Mouse (Mus musculus): ENCODE measurements around the gene Twf1. TPM values are rescaled to one million over a fixed set of nuclear protein-coding genes. Genes with fewer than 3 reads are reported as not detected.

The Twf1 gene
- 10 to 100 TPM in 1 of 2 experiments, 1 to 10 TPM in 1; 9.6 to 10.5 TPM for total RNA-seq (2021)
- long read RNA-seq, experiment 1, transcript Twf1-201 (9 exons, 3,025 nt): major isoform, 5 of 7 reads
- long read RNA-seq, experiment 1, partial matches to known transcripts: 1 of 7 reads
- long read RNA-seq, experiment 1, other reads (novel, unspliced or antisense): 1 of 7 reads
- long read RNA-seq, experiment 2, transcript Twf1-201 (9 exons, 3,025 nt): major isoform, 8 of 11 reads
- long read RNA-seq, experiment 2, partial matches to known transcripts: 1 of 11 reads
- long read RNA-seq, experiment 2, other reads (novel, unspliced or antisense): 2 of 11 reads

- peak; percentile 98 for DNase-seq
These were observed at the start of gene Twf1 for GRCm38 (mm10) chr15:94589219-94590075. Twf1 (minus strand) TSS chr15:94589889.

- DNase-seq: no peak
These were observed 49.4 kb upstream of the Twf1 start for GRCm38 (mm10) chr15:94639126-94639525.

GRCm38 (mm10) chr15:94638207-94638606 is 48.5 kb upstream of the Twf1 start:
- peak; percentile 23 for DNase-seq

GRCm38 (mm10) chr15:94634524-94634923 is 44.8 kb upstream of the Twf1 start:
- no peak for DNase-seq

GRCm38 (mm10) chr15:94630553-94630952 is 40.9 kb upstream of the Twf1 start:
- DNase-seq: no peak

- DNase-seq: peak; percentile 73
These were observed 39.3 kb upstream of the Twf1 start, which contains the start of gene Tmem117 for GRCm38 (mm10) chr15:94628830-94629601. Tmem117 (plus strand) TSS chr15:94629232.

GRCm38 (mm10) chr15:94628463-94628829 is 38.8 kb upstream of the Twf1 start:
- DNase-seq: no peak

- DNase-seq: no peak
These were observed 31.2 kb upstream of the Twf1 start for GRCm38 (mm10) chr15:94620909-94621308.

- no peak for DNase-seq
These were observed 26.3 kb upstream of the Twf1 start for GRCm38 (mm10) chr15:94616036-94616435.

- DNase-seq: no peak
These were observed 18.1 kb upstream of the Twf1 start for GRCm38 (mm10) chr15:94607768-94608167.

GRCm38 (mm10) chr15:94602441-94602840 is 12.8 kb upstream of the Twf1 start:
- no peak for DNase-seq

- DNase-seq: no peak
These were observed 11.7 kb upstream of the Twf1 start for GRCm38 (mm10) chr15:94601339-94601738.

- no peak for DNase-seq
These were observed 10.5 kb upstream of the Twf1 start for GRCm38 (mm10) chr15:94600145-94600707.

- DNase-seq: no peak
These were observed 3.9 kb upstream of the Twf1 start for GRCm38 (mm10) chr15:94593586-94593985.

- DNase-seq: no peak
These were observed 1.7 kb upstream of the Twf1 start for GRCm38 (mm10) chr15:94591356-94591755.

- no peak for DNase-seq
These were observed 394 bp upstream of the Twf1 start for GRCm38 (mm10) chr15:94590083-94590482.

GRCm38 (mm10) chr15:94587826-94588715 is 1.6 kb downstream of the Twf1 start:
- no peak for DNase-seq

- no peak for DNase-seq
These were observed 5.0 kb downstream of the Twf1 start for GRCm38 (mm10) chr15:94584738-94585137.

GRCm38 (mm10) chr15:94583153-94583552 is 6.5 kb downstream of the Twf1 start:
- no peak for DNase-seq

- no peak for DNase-seq
These were observed 7.6 kb downstream of the Twf1 start for GRCm38 (mm10) chr15:94582000-94582593.

Data from gastrocnemius, postnatal 25 days (tissue).